Mouse (Mus musculus): ENCODE results near the gene Cnot1. TPM values are rescaled to one million over a fixed set of nuclear protein-coding genes. Genes with fewer than 3 reads are reported as not detected.

Gene Cnot1
- polyA plus RNA-seq, 1 experiment from 2014 or later = 136 TPM

GRCm38 (mm10) chr8:95713100-95714010 is 93.9 kb downstream of the Cnot1 start:
- Histone ChIP-seq H3K27me3 (ENCODE audit: control insufficient read depth, insufficient read depth, low read length) (no peaks in the 10 kb centered on the region), H3K27ac (ENCODE audit: low read depth, low read length) (no peak overlapping the region), H3K9me3 (ENCODE audit: control insufficient read depth, low read length) (no peaks in the 10 kb centered on the region), H3K9ac (ENCODE audit: low read length) (no peak overlapping the region), H3K4me2 (ENCODE audit: low read depth, low read length, severe bottlenecking) (no peak overlapping the region), H3K4me1 (replicated peaks; ENCODE audit: control insufficient read depth, insufficient read depth, low read length) (peaks cover 8% of the 10 kb centered on the region; the same call in 1 of the 2 replicates), H3K4me3 (ENCODE audit: low read depth, low read length) (no peak overlapping the region), H3K36me3 (ENCODE audit: control insufficient read depth, insufficient read depth, low read length) (no peaks in the 10 kb centered on the region)
- peak; percentile 84 for DNase-seq (ENCODE audit: low spot score)
- ATAC-seq (replicated peaks; ENCODE audit: low FRiP score) = peak; percentile 42
- WGBS = 79% methylated on average over 19 of the region's 19 CpGs

GRCm38 (mm10) chr8:95712395-95712794 is 94.9 kb downstream of the Cnot1 start:
- 92% methylated on average over 9 of the region's 9 CpGs for WGBS
- Histone ChIP-seq H3K27ac (ENCODE audit: low read depth, low read length) (no peak overlapping the region), H3K4me1 (replicated peaks; ENCODE audit: control insufficient read depth, insufficient read depth, low read length) (peaks cover 8% of the 10 kb centered on the region; the same call in 1 of the 2 replicates), H3K4me3 (ENCODE audit: low read depth, low read length) (no peak overlapping the region), H3K27me3 (ENCODE audit: control insufficient read depth, insufficient read depth, low read length) (no peaks in the 10 kb centered on the region), H3K36me3 (ENCODE audit: control insufficient read depth, insufficient read depth, low read length) (no peaks in the 10 kb centered on the region), H3K9ac (ENCODE audit: low read length) (no peak overlapping the region), H3K9me3 (ENCODE audit: control insufficient read depth, low read length) (no peaks in the 10 kb centered on the region), H3K4me2 (ENCODE audit: low read depth, low read length, severe bottlenecking) (no peak overlapping the region)
- ATAC-seq (replicated peaks; ENCODE audit: low FRiP score) = no peak
- peak; percentile 51 for DNase-seq (ENCODE audit: low spot score)

- 80% methylated on average over 3 of the region's 3 CpGs for WGBS
- ATAC-seq (replicated peaks; ENCODE audit: low FRiP score) (no peak), DNase-seq (ENCODE audit: low spot score) (peak; percentile 38)
- no peaks in the 10 kb centered on the region for H3K27me3 ChIP-seq (ENCODE audit: control insufficient read depth, insufficient read depth, low read length)
- H3K36me3 ChIP-seq (ENCODE audit: control insufficient read depth, insufficient read depth, low read length) = no peaks in the 10 kb centered on the region
- H3K4me1 ChIP-seq (replicated peaks; ENCODE audit: control insufficient read depth, insufficient read depth, low read length) = no peaks in the 10 kb centered on the region; the same call in 1 of the 2 replicates
- no peaks in the 10 kb centered on the region for H3K9me3 ChIP-seq (ENCODE audit: control insufficient read depth, low read length)
- H3K27ac ChIP-seq (ENCODE audit: low read depth, low read length) = no peak overlapping the region
- no peak overlapping the region for H3K4me3 ChIP-seq (ENCODE audit: low read depth, low read length)
- H3K4me2 ChIP-seq (ENCODE audit: low read depth, low read length, severe bottlenecking) = no peak overlapping the region
- no peak overlapping the region for H3K9ac ChIP-seq (ENCODE audit: low read length)
These were observed 96.2 kb downstream of the Cnot1 start for GRCm38 (mm10) chr8:95711029-95711428.

- no peak overlapping the region for H3K4me3 ChIP-seq (ENCODE audit: low read depth, low read length)
- H3K27ac ChIP-seq (ENCODE audit: low read depth, low read length) = no peak overlapping the region
- no peaks in the 10 kb centered on the region for H3K9me3 ChIP-seq (ENCODE audit: control insufficient read depth, low read length)
- no peaks in the 10 kb centered on the region for H3K36me3 ChIP-seq (ENCODE audit: control insufficient read depth, insufficient read depth, low read length)
- ATAC-seq (replicated peaks; ENCODE audit: low FRiP score) (no peak), DNase-seq (ENCODE audit: low spot score) (peak; percentile 44)
- no peaks in the 10 kb centered on the region for H3K27me3 ChIP-seq (ENCODE audit: control insufficient read depth, insufficient read depth, low read length)
- H3K9ac ChIP-seq (ENCODE audit: low read length) = no peak overlapping the region
- WGBS = 90% methylated on average over 7 of the region's 7 CpGs
- H3K4me2 ChIP-seq (ENCODE audit: low read depth, low read length, severe bottlenecking) = no peak overlapping the region
- H3K4me1 ChIP-seq (replicated peaks; ENCODE audit: control insufficient read depth, insufficient read depth, low read length) = no peaks in the 10 kb centered on the region
These were observed 97.7 kb downstream of the Cnot1 start for GRCm38 (mm10) chr8:95709579-95709978.

- no peaks in the 10 kb centered on the region for H3K36me3 ChIP-seq (ENCODE audit: control insufficient read depth, insufficient read depth, low read length)
- 93% methylated on average over 3 of the region's 3 CpGs for WGBS
- no peak overlapping the region for H3K9ac ChIP-seq (ENCODE audit: low read length)
- no peaks in the 10 kb centered on the region for H3K9me3 ChIP-seq (ENCODE audit: control insufficient read depth, low read length)
- no peak for ATAC-seq (replicated peaks; ENCODE audit: low FRiP score)
- no peak overlapping the region for H3K4me3 ChIP-seq (ENCODE audit: low read depth, low read length)
- no peaks in the 10 kb centered on the region for H3K27me3 ChIP-seq (ENCODE audit: control insufficient read depth, insufficient read depth, low read length)
- H3K27ac ChIP-seq (ENCODE audit: low read depth, low read length) = no peak overlapping the region
- DNase-seq (ENCODE audit: low spot score) = no peak
- H3K4me2 ChIP-seq (ENCODE audit: low read depth, low read length, severe bottlenecking) = no peak overlapping the region
- peaks cover 9% of the 10 kb centered on the region; the same call in 1 of the 2 replicates for H3K4me1 ChIP-seq (replicated peaks; ENCODE audit: control insufficient read depth, insufficient read depth, low read length)
These were observed 102.7 kb downstream of the Cnot1 start for GRCm38 (mm10) chr8:95704538-95704937.

GRCm38 (mm10) chr8:95703461-95704260 is 103.6 kb downstream of the Cnot1 start:
- peak; percentile 53 for ATAC-seq (replicated peaks; ENCODE audit: low FRiP score)
- Histone ChIP-seq H3K36me3 (ENCODE audit: control insufficient read depth, insufficient read depth, low read length) (no peaks in the 10 kb centered on the region), H3K9me3 (ENCODE audit: control insufficient read depth, low read length) (no peaks in the 10 kb centered on the region), H3K4me2 (ENCODE audit: low read depth, low read length, severe bottlenecking) (peak overlapping the region; percentile 94), H3K4me3 (ENCODE audit: low read depth, low read length) (peak overlapping the region; percentile 56), H3K9ac (ENCODE audit: low read length) (peak overlapping the region; percentile 63), H3K27me3 (ENCODE audit: control insufficient read depth, insufficient read depth, low read length) (no peaks in the 10 kb centered on the region), H3K27ac (ENCODE audit: low read depth, low read length) (no peak overlapping the region; the same call in 1 of the 2 replicates), H3K4me1 (replicated peaks; ENCODE audit: control insufficient read depth, insufficient read depth, low read length) (peaks cover 9% of the 10 kb centered on the region; the same call in 1 of the 2 replicates)
- 3% methylated on average over 15 of the region's 15 CpGs for WGBS
- peak; percentile 88 for DNase-seq (ENCODE audit: low spot score)

- Histone ChIP-seq H3K9ac (ENCODE audit: low read length) (peak overlapping the region; percentile 63), H3K4me3 (ENCODE audit: low read depth, low read length) (peak overlapping the region; percentile 56), H3K9me3 (ENCODE audit: control insufficient read depth, low read length) (no peaks in the 10 kb centered on the region), H3K4me2 (ENCODE audit: low read depth, low read length, severe bottlenecking) (peak overlapping the region; percentile 94), H3K4me1 (replicated peaks; ENCODE audit: control insufficient read depth, insufficient read depth, low read length) (peaks cover 9% of the 10 kb centered on the region; the same call in 1 of the 2 replicates), H3K36me3 (ENCODE audit: control insufficient read depth, insufficient read depth, low read length) (no peaks in the 10 kb centered on the region), H3K27me3 (ENCODE audit: control insufficient read depth, insufficient read depth, low read length) (no peaks in the 10 kb centered on the region), H3K27ac (ENCODE audit: low read depth, low read length) (no peak overlapping the region)
- ATAC-seq (replicated peaks; ENCODE audit: low FRiP score) = peak; percentile 94
- DNase-seq (ENCODE audit: low spot score) = peak; percentile 93
- 2% methylated on average over 34 of the region's 34 CpGs for WGBS
These were observed 104.5 kb downstream of the Cnot1 start for GRCm38 (mm10) chr8:95702480-95703446.

GRCm38 (mm10) chr8:95701809-95702208 is 105.5 kb downstream of the Cnot1 start:
- no peak overlapping the region for H3K9ac ChIP-seq (ENCODE audit: low read length)
- no peaks in the 10 kb centered on the region for H3K27me3 ChIP-seq (ENCODE audit: control insufficient read depth, insufficient read depth, low read length)
- no peaks in the 10 kb centered on the region for H3K9me3 ChIP-seq (ENCODE audit: control insufficient read depth, low read length)
- H3K4me1 ChIP-seq (replicated peaks; ENCODE audit: control insufficient read depth, insufficient read depth, low read length) = peaks cover 9% of the 10 kb centered on the region; the same call in 1 of the 2 replicates
- H3K4me2 ChIP-seq (ENCODE audit: low read depth, low read length, severe bottlenecking) = no peak overlapping the region
- DNase-seq (ENCODE audit: low spot score) (peak; percentile 55), ATAC-seq (replicated peaks; ENCODE audit: low FRiP score) (no peak)
- WGBS = 74% methylated on average over 4 of the region's 4 CpGs
- H3K4me3 ChIP-seq (ENCODE audit: low read depth, low read length) = no peak overlapping the region
- no peaks in the 10 kb centered on the region for H3K36me3 ChIP-seq (ENCODE audit: control insufficient read depth, insufficient read depth, low read length)
- H3K27ac ChIP-seq (ENCODE audit: low read depth, low read length) = no peak overlapping the region

Measured in forebrain, embryonic 11.5 days (tissue).